Mouse (Mus musculus): ENCODE results near the gene Fgf22. TPM values are rescaled to one million over a fixed set of nuclear protein-coding genes. Genes with fewer than 3 reads are reported as not detected.

The Fgf22 gene
- polyA plus RNA-seq, 1 experiment from 2014 or later, result 0.38 TPM

GRCm38 (mm10) chr10:79806331-79806730 lies 51.5 kb downstream of the Fgf22 start:
- Histone ChIP-seq H3K27ac (ENCODE audit: poor library complexity, severe bottlenecking) (peak overlapping the region; percentile 83), H3K4me2 (peak overlapping the region; percentile 53), H3K36me3 (peaks cover 6% of the 10 kb centered on the region), H3K4me1 (replicated peaks) (peaks cover 55% of the 10 kb centered on the region), H3K9me3 (replicated peaks) (no peaks in the 10 kb centered on the region), H3K4me3 (peak overlapping the region; percentile 24), H3K27me3 (replicated peaks) (no peaks in the 10 kb centered on the region), H3K9ac (peak overlapping the region; percentile 54)
- ATAC-seq (ENCODE audit: insufficient number of reproducible peaks, low FRiP score), result no peak
- WGBS, result 68% methylated on average over 9 of the region's 9 CpGs

GRCm38 (mm10) chr10:79806972-79807371 lies 52.1 kb downstream of the Fgf22 start:
- WGBS, result 63% methylated on average over 10 of the region's 10 CpGs
- Histone ChIP-seq H3K36me3 (peaks cover 6% of the 10 kb centered on the region), H3K27me3 (replicated peaks) (no peaks in the 10 kb centered on the region), H3K9ac (peak overlapping the region; percentile 54), H3K4me3 (peak overlapping the region; percentile 24), H3K4me1 (replicated peaks) (peaks cover 50% of the 10 kb centered on the region), H3K27ac (ENCODE audit: poor library complexity, severe bottlenecking) (peak overlapping the region; percentile 83), H3K4me2 (peak overlapping the region; percentile 53), H3K9me3 (replicated peaks) (no peaks in the 10 kb centered on the region)
- ATAC-seq (ENCODE audit: insufficient number of reproducible peaks, low FRiP score), result 0 out of 2 replicates have a peak, but pooled peaks have one; percentile 36

- peaks cover 11% of the 10 kb centered on the region for H3K36me3 ChIP-seq
- WGBS, result 48% methylated on average over 11 of the region's 11 CpGs
- H3K4me1 ChIP-seq (replicated peaks), result peaks cover 42% of the 10 kb centered on the region
- no peaks in the 10 kb centered on the region for H3K27me3 ChIP-seq (replicated peaks)
- H3K4me2 ChIP-seq, result peak overlapping the region; percentile 53
- H3K9me3 ChIP-seq (replicated peaks), result no peaks in the 10 kb centered on the region
- peak overlapping the region; percentile 83 for H3K27ac ChIP-seq (ENCODE audit: poor library complexity, severe bottlenecking)
- H3K4me3 ChIP-seq, result peak overlapping the region; percentile 24
- 0 out of 2 replicates have a peak, but pooled peaks have one; percentile 11 for ATAC-seq (ENCODE audit: insufficient number of reproducible peaks, low FRiP score)
- H3K9ac ChIP-seq, result peak overlapping the region; percentile 55
These were observed 53.0 kb downstream of the Fgf22 start for GRCm38 (mm10) chr10:79807826-79808225.

Other genes with a start within 250 kb of the Fgf22 start
- 12.0 and 12.3 TPM in 2 replicates for gene Plpp2, start 221.3 kb upstream of the Fgf22 start, polyA plus RNA-seq (2016; fragmentation: Nextera tagmentation; extraction: Ambion mirVana)
- gene Mier2, start 199.9 kb upstream of the Fgf22 start, polyA plus RNA-seq (2016; fragmentation: Nextera tagmentation; extraction: Ambion mirVana), result 38.2 and 38.7 TPM in 2 replicates
- gene Theg, start 167.7 kb upstream of the Fgf22 start, polyA plus RNA-seq (2016; fragmentation: Nextera tagmentation; extraction: Ambion mirVana), result not detected in 2 replicates
- not detected in 2 replicates for gene C2cd4c, start 141.1 kb upstream of the Fgf22 start, polyA plus RNA-seq (2016; fragmentation: Nextera tagmentation; extraction: Ambion mirVana)
- gene Shc2, start 117.2 kb upstream of the Fgf22 start, polyA plus RNA-seq (2016; fragmentation: Nextera tagmentation; extraction: Ambion mirVana), result 2.7 and 3.0 TPM in 2 replicates
- not detected in 2 replicates for gene Odf3l2, start 109.3 kb upstream of the Fgf22 start, polyA plus RNA-seq (2016; fragmentation: Nextera tagmentation; extraction: Ambion mirVana)
- 0.23 and 1.0 TPM in 2 replicates for gene Madcam1, start 90.5 kb upstream of the Fgf22 start, polyA plus RNA-seq (2016; fragmentation: Nextera tagmentation; extraction: Ambion mirVana)
- gene Tpgs1, start 85.7 kb upstream of the Fgf22 start, polyA plus RNA-seq (2016; fragmentation: Nextera tagmentation; extraction: Ambion mirVana), result 41.9 and 46.0 TPM in 2 replicates
- 151 and 152 TPM in 2 replicates for gene Cdc34, start 72.9 kb upstream of the Fgf22 start, polyA plus RNA-seq (2016; fragmentation: Nextera tagmentation; extraction: Ambion mirVana)
- gene Gzmm, start 66.1 kb upstream of the Fgf22 start, polyA plus RNA-seq (2016; fragmentation: Nextera tagmentation; extraction: Ambion mirVana), result 0.78 and 0.83 TPM in 2 replicates
- gene Bsg, start 50.6 kb upstream of the Fgf22 start, polyA plus RNA-seq (2016; fragmentation: Nextera tagmentation; extraction: Ambion mirVana), result 1,289 and 1,310 TPM in 2 replicates
- gene Hcn2, start 38.4 kb upstream of the Fgf22 start, polyA plus RNA-seq (2016; fragmentation: Nextera tagmentation; extraction: Ambion mirVana), result not detected in 2 replicates
- gene Polrmt, start 8.5 kb upstream of the Fgf22 start, polyA plus RNA-seq (2016; fragmentation: Nextera tagmentation; extraction: Ambion mirVana), result 35.4 and 35.9 TPM in 2 replicates
- gene Rnf126, start 11.9 kb downstream of the Fgf22 start, polyA plus RNA-seq (2016; fragmentation: Nextera tagmentation; extraction: Ambion mirVana), result 78.7 and 78.9 TPM in 2 replicates
- 21.1 and 21.9 TPM in 2 replicates for gene Fstl3, start 22.2 kb downstream of the Fgf22 start, polyA plus RNA-seq (2016; fragmentation: Nextera tagmentation; extraction: Ambion mirVana)
- gene Prss57, start 35.9 kb downstream of the Fgf22 start, polyA plus RNA-seq (2016; fragmentation: Nextera tagmentation; extraction: Ambion mirVana), result 0.24 TPM in 1 of 2 replicates, not detected in the other
- gene Palm, start 38.5 kb downstream of the Fgf22 start, polyA plus RNA-seq (2016; fragmentation: Nextera tagmentation; extraction: Ambion mirVana), result 72.4 and 80.8 TPM in 2 replicates
- 0.40 and 0.60 TPM in 2 replicates for gene Misp, start 65.9 kb downstream of the Fgf22 start, polyA plus RNA-seq (2016; fragmentation: Nextera tagmentation; extraction: Ambion mirVana)
- 139 and 142 TPM in 2 replicates for gene Ptbp1, start 99.4 kb downstream of the Fgf22 start, polyA plus RNA-seq (2016; fragmentation: Nextera tagmentation; extraction: Ambion mirVana)
- 1.8 and 2.0 TPM in 2 replicates for gene Prtn3, start 119.4 kb downstream of the Fgf22 start, polyA plus RNA-seq (2016; fragmentation: Nextera tagmentation; extraction: Ambion mirVana)
- 14.2 and 15.5 TPM in 2 replicates for gene Plppr3, start 119.6 kb downstream of the Fgf22 start, polyA plus RNA-seq (2016; fragmentation: Nextera tagmentation; extraction: Ambion mirVana)
- 0.47 TPM in 1 of 2 replicates, not detected in the other for gene Elane, start 131.2 kb downstream of the Fgf22 start, polyA plus RNA-seq (2016; fragmentation: Nextera tagmentation; extraction: Ambion mirVana)
- gene Cfd, start 135.8 kb downstream of the Fgf22 start, polyA plus RNA-seq (2016; fragmentation: Nextera tagmentation; extraction: Ambion mirVana), result not detected in 2 replicates
- 48.3 and 50.1 TPM in 2 replicates for gene Med16, start 153.8 kb downstream of the Fgf22 start, polyA plus RNA-seq (2016; fragmentation: Nextera tagmentation; extraction: Ambion mirVana)
- gene Gm26602, start 155.8 kb downstream of the Fgf22 start, polyA plus RNA-seq (2016; fragmentation: Nextera tagmentation; extraction: Ambion mirVana), result 16.8 and 19.3 TPM in 2 replicates
- gene Kiss1r, start 161.9 kb downstream of the Fgf22 start, polyA plus RNA-seq (2016; fragmentation: Nextera tagmentation; extraction: Ambion mirVana), result 0.45 and 0.55 TPM in 2 replicates
- 92.8 and 97.3 TPM in 2 replicates for gene R3hdm4, start 166.1 kb downstream of the Fgf22 start, polyA plus RNA-seq (2016; fragmentation: Nextera tagmentation; extraction: Ambion mirVana)
- 6.3 and 8.3 TPM in 2 replicates for gene Arid3a, start 172.0 kb downstream of the Fgf22 start, polyA plus RNA-seq (2016; fragmentation: Nextera tagmentation; extraction: Ambion mirVana)
- gene Wdr18, start 205.1 kb downstream of the Fgf22 start, polyA plus RNA-seq (2016; fragmentation: Nextera tagmentation; extraction: Ambion mirVana), result 78.8 and 89.6 TPM in 2 replicates
- gene Grin3b, start 215.6 kb downstream of the Fgf22 start, polyA plus RNA-seq (2016; fragmentation: Nextera tagmentation; extraction: Ambion mirVana), result 0.12 and 0.29 TPM in 2 replicates
- gene Tmem259, start 229.3 kb downstream of the Fgf22 start, polyA plus RNA-seq (2016; fragmentation: Nextera tagmentation; extraction: Ambion mirVana), result 20.8 and 20.9 TPM in 2 replicates
- gene Cnn2, start 233.5 kb downstream of the Fgf22 start, polyA plus RNA-seq (2016; fragmentation: Nextera tagmentation; extraction: Ambion mirVana), result 302 and 307 TPM in 2 replicates
- gene Abca7, start 241.4 kb downstream of the Fgf22 start, polyA plus RNA-seq (2016; fragmentation: Nextera tagmentation; extraction: Ambion mirVana), result 4.5 and 5.1 TPM in 2 replicates

All from heart, embryonic 12.5 days (tissue).